Mouse (Mus musculus) cerebellum, postnatal 25 days (tissue): ENCODE data around the gene Cemip2.

ENCODE experiments used
- DNase-seq, 2 experiments: peaks; one replicate each; pipeline ENCODE4 v3.0.0; 2021; ENCODE audit warnings: mixed read lengths in 2 of 2

The Cemip2 gene

DNA sequence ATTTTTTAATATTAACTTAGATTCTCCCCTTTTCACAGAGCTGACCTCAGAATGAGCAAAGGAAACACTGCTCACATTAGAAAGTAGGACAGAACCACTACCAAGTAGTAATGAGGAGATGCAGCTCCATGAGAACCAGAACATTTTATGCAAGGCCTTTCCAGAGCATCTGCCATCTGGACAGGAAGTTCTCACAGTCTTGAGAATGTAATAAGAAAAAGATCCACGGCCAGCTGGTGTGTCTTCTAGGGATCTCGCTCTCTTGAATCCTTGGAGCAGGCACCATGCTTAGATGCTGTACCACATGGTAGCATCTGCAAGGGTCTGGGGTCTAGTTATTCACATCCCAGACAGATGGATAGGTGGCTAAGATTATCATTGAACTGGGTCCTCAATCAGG lies 90.3 kb downstream of the Cemip2 start:
- no peak for DNase-seq

DNA sequence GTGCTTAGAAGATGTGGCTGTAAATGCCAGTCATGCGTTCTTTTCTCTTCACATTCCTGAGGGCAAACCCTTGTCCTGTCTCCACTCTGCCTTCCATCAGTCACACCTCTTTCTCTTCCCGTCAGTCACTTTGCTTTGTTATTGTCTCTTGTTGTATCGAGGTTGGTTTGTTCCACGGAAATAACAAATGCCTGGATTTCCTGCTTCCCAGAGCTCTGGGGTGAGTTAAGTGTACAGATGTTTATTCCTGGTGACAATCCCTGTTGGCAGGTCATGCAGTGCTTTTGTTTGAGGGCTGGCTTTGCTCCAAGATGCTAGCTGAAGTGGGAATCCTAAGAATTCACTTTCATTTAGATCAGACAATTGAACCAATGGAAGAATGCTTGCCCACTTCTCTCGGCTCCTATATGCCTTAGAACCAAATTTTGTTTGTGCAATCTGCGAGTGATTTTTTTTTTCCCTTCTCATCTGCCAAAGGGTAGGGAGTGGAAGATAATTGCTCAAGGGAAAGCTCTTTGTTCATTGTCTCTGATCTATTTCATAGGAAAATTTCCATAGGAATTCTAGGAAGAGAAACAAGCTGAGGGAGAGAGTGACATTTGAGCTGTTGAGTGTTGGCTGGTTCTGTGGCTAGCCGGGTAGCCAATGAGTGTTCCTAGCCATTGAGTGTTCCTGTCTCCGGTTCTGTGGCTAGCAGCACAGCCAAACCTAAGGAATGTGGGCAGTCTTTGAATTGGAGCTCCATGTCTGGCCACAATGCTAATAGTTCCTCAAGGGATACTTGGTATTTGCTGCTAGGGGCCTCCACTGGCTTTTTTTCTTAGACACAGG lies 104.2 kb downstream of the Cemip2 start:
- no peak for DNase-seq

DNA sequence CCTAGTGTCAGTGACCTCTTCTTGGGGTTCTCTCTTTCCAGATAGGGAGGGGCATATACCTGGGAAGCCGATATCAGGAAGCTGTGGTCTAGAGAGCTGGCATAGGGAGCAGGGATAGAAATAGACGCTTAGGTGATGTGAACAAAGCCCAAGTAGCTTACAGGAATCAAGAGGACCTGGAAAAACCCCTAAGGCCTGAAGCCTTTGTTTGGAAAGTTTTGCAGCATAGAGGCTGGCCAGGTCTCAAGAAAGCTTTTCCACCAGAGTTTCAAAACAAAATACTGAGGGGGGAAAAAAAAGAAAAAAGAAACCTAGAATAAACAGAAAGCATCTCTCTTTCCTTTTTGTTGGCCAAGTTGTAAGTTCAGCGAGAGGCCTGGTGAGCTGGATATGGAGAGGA lies 104.9 kb downstream of the Cemip2 start:
- no peak for DNase-seq

DNA sequence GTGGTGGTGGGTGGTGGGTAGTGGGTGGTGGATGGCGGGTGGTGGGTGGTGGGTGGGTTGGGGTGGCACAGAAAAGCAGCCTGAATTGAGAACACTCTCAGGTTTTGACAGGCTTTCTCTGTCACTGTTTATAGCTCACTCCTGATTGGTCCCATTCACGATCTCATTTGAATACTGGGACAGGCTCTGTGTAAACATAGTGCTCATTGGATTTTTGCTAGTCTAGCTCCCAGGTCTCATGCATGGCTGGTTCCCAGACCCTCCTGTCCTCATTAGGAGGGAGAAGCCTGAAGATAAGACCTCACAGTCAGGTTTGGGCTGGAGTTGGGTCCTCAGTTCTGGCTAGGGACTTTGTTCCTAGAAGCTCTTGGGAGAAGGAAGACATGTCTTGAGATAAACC lies 105.8 kb downstream of the Cemip2 start:
- no peak for DNase-seq

DNA sequence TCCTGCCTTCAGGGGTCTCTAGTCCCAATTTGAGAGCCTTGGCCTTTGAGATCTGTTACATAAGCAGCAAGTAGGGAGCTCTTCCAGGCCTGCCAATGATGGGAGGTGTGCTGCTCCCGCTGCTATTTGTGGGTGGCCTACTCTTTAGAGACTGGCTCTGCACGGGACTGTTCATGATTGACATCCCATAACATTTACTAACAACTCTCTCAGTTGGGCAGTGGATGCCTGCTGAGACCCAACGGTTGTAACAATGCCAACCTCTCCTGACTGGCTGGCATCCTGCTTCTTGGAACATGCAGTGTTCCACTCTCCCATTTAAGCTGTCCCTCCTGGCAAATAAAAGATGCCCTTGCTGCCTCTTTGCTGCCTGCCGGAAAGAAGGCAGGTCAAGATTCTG lies 106.2 kb downstream of the Cemip2 start:
- peak; percentile 66 to 67 for DNase-seq

DNA sequence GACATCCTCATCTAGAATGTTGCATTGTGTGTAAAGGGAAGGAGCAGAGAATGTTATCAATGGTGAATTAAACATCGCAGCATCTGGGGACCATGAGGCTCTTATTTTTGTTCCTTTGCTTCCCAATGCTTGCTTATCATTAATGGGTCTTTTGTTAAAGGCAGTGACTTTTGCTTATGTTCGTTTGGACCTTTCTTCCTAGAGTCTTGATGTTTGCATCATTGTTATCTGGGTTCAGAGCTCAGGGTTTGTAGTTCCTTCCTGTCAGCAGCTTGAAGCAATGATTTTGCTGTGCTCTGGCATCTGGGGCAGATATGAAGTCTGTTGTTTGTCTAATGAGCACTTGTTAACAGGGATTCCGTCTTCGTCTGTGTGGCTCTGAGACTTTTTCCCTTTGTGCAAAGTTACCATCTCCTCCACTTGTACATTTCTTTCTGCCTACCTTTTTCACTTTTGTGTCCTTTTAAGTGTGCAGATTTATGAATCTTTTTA lies 108.1 kb downstream of the Cemip2 start:
- no peak for DNase-seq

DNA sequence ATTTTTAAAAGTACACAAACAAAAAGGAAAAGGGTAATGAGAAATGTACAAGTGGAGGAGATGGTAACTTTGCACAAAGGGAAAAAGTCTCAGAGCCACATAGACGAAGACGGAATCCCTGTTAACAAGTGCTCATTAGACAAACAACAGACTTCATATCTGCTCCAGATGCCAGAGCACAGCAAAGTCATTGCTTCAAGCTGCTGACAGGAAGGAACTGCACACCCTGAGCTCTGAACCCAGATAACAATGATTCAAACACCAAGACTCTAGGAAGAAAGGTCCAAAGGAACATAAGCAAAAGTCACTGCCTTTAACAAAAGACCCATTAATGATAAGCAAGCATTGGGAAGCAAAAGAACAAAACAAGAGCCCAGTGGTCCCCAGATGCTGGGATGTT lies 112.6 kb downstream of the Cemip2 start:
- DNase-seq = no peak

DNA sequence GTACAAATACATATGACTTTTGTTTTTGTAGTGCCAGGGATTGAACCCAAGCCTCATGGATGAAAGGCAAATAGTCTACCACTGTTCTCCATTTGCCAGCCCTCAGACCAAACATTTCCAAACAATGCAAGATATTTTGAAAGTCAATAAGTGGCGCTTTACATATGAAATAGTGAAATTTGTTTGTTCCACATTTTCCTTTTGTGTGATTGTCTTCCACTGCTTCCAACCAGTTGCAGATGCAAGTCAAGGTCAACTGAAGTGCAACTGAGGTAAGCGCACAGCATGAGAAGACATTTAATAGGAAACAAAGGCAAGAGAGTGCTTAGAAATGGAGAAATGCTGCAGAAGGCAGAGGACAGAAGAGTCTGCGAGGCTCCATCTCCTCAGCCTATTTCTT lies 116.7 kb downstream of the Cemip2 start:
- DNase-seq = no peak

DNA sequence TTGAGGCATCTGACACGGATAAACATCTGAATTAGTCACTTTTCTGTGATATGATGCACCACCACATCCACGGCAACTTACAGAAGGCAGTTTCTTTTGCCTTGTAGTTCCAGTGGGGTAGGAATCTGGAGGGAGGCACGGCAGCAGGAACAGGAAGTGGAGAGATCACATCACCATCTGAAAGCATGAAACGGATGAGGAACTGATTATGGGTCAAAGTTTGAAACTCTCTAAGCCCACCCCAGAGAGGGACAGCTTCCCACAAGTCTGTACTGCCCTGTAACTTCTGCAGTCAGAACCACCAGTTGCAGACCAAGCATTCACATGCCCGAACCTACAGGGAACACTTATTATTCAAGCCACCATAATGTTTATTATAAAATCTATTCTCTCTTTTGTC lies 117.4 kb downstream of the Cemip2 start:
- DNase-seq = no peak

DNA sequence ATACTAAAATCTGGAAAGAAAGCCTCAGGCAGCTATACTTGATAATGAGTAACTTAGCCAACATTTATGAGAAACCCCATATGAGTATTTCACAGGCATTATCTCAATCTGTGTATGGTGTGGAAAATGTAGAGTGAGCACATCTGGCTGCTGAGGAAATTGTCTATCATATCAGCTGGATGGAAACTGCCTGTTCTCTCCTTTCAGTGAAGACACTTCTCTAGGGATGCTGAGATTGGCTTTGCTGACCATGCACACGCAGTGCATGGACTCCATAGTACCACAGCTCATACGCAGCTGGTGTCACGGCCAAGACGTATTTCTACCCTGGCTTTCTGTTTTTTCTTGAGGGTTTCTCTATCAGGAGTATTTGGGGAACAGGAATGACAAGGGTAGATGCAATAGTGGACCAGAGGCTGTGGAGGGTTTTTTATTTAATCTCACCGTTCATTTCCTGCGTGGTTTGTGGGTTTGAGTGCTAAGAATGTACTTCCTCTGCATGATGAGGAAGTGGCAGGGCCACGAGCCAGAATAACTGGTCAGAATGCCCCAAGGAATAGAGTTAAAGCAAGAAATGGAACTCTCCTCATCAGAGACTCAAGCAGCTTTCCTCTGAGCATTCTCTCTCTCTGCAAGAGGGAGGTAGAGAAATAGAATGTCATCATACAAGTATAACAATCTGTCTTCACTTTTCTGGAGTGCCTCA lies 119.1 kb downstream of the Cemip2 start:
- DNase-seq = no peak

DNA sequence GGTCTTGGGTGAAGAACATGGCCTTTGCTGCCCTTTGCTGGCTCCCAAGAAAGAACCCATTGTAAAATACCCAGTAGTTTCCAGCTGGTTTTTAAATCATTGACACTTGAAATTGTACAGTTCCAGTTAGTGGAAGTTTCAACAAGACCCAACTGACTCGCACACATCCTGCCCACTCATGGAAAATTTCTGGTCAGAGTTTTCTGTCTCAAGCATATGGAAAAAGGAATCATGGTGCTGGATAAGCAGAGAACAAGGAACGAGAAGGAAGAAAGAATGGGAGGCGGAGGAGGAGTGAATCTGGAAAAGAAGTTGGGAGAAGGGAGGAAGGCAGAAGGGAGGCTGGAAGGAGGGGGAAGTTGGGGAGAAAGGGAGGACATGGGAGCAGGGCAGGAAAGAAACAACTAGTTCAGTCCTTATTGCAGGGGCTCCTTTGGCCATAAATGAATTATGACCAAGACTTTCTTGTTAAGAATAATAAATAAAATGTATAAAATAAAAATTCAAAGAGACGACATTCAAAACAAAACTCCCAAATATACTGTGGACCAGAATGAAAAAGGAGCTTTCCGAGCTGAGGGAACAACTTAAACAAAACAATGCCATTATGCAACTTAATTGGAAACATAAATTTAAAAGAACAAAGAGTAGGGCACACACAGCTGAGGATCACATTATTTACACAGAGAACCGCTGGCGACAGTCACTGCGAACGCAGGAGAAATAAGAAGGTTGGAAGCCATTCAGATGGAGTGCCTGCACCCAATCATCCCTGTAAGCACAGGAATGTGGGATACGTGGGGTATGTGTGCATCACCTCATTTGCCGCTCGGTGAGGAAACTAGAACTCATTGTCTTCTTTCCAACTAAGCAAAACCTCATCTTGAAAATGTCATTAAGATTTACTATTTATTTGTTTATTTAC lies 120.1 kb downstream of the Cemip2 start:
- no peak for DNase-seq
